Mouse (Mus musculus): ENCODE measurements around the gene Kif2a. TPM values are rescaled to one million over a fixed set of nuclear protein-coding genes. Genes with fewer than 3 reads are reported as not detected.
"Not testable (repeated sequence)": the region's sequence is repeated elsewhere in the genome, so short reads cannot be mapped to it uniquely, and the experiment has no call there.

Gene Kif2a
- polyA plus RNA-seq, 1 experiment from 2014 or later: 25.7 TPM

- H3K9ac ChIP-seq (replicated peaks; ENCODE audit: low read length): no peak overlapping the region
- H3K27me3 ChIP-seq (ENCODE audit: control insufficient read depth, insufficient read depth, low read length): no peaks in the 10 kb centered on the region
- no peaks in the 10 kb centered on the region for H3K4me1 ChIP-seq (ENCODE audit: control insufficient read depth, insufficient read depth, low read length)
- H3K27ac ChIP-seq (replicated peaks; ENCODE audit: low read depth, low read length): no peak overlapping the region
- H3K4me2 ChIP-seq (ENCODE audit: low read depth, low read length): no peak overlapping the region
- H3K36me3 ChIP-seq (replicated peaks; ENCODE audit: control insufficient read depth, insufficient read depth, low read depth, low read length): no peaks in the 10 kb centered on the region
- H3K4me3 ChIP-seq (ENCODE audit: low read depth, low read length): peak overlapping the region; percentile 21; the same call in 1 of the 2 replicates
- DNase-seq (ENCODE audit: low spot score) (peak; percentile 77), ATAC-seq (replicated peaks; ENCODE audit: insufficient number of reproducible peaks, low FRiP score, low TSS enrichment, low read depth) (no peak)
- no peaks in the 10 kb centered on the region for H3K9me3 ChIP-seq (replicated peaks; ENCODE audit: control insufficient read depth, low read length)
- WGBS: 18% methylated on average over 7 of the region's 7 CpGs
Observed at GRCm38 (mm10) chr13:106941211-106941976, 80.5 kb downstream of the Kif2a start.

- DNase-seq (ENCODE audit: low spot score): no peak
- 26% methylated on average over 7 of the region's 7 CpGs for WGBS
- H3K4me2 ChIP-seq (ENCODE audit: low read depth, low read length): peak overlapping the region; percentile 29
- no peak overlapping the region for H3K27ac ChIP-seq (replicated peaks; ENCODE audit: low read depth, low read length)
- ATAC-seq (replicated peaks; ENCODE audit: insufficient number of reproducible peaks, low FRiP score, low TSS enrichment, low read depth): peak; percentile 7; the same call in 1 of the 2 replicates
- H3K4me1 ChIP-seq (ENCODE audit: control insufficient read depth, insufficient read depth, low read length): no peaks in the 10 kb centered on the region
- H3K9me3 ChIP-seq (replicated peaks; ENCODE audit: control insufficient read depth, low read length): no peaks in the 10 kb centered on the region
- H3K27me3 ChIP-seq (ENCODE audit: control insufficient read depth, insufficient read depth, low read length): no peaks in the 10 kb centered on the region
- peak overlapping the region; percentile 97 for H3K4me3 ChIP-seq (ENCODE audit: low read depth, low read length)
- H3K36me3 ChIP-seq (replicated peaks; ENCODE audit: control insufficient read depth, insufficient read depth, low read depth, low read length): no peaks in the 10 kb centered on the region
- H3K9ac ChIP-seq (replicated peaks; ENCODE audit: low read length): peak overlapping the region; percentile 91; the same call in 1 of the 2 replicates
Observed at GRCm38 (mm10) chr13:106937138-106937472, 84.8 kb downstream of the Kif2a start.

- WGBS: under 1% methylated on average over 84 of the region's 84 CpGs
- peak; percentile 98 for ATAC-seq (replicated peaks; ENCODE audit: insufficient number of reproducible peaks, low FRiP score, low TSS enrichment, low read depth)
- no peaks in the 10 kb centered on the region for H3K4me1 ChIP-seq (ENCODE audit: control insufficient read depth, insufficient read depth, low read length)
Observed at GRCm38 (mm10) chr13:106936256-106937137, 85.4 kb downstream of the Kif2a start, which contains the start of gene Ipo11. Gene Ipo11 (minus strand): TSS chr13:106936958.

GRCm38 (mm10) chr13:106935871-106936255 lies 86.1 kb downstream of the Kif2a start:
- DNase-seq (ENCODE audit: low spot score) (no peak), ATAC-seq (replicated peaks; ENCODE audit: insufficient number of reproducible peaks, low FRiP score, low TSS enrichment, low read depth) (no peak)
- Histone ChIP-seq H3K9me3 (replicated peaks; ENCODE audit: control insufficient read depth, low read length) (no peaks in the 10 kb centered on the region), H3K4me1 (ENCODE audit: control insufficient read depth, insufficient read depth, low read length) (no peaks in the 10 kb centered on the region), H3K4me2 (ENCODE audit: low read depth, low read length) (peak overlapping the region; percentile 14), H3K27me3 (ENCODE audit: control insufficient read depth, insufficient read depth, low read length) (no peaks in the 10 kb centered on the region), H3K4me3 (ENCODE audit: low read depth, low read length) (peak overlapping the region; percentile 97), H3K36me3 (replicated peaks; ENCODE audit: control insufficient read depth, insufficient read depth, low read depth, low read length) (no peaks in the 10 kb centered on the region), H3K9ac (replicated peaks; ENCODE audit: low read length) (peak overlapping the region; percentile 91), H3K27ac (replicated peaks; ENCODE audit: low read depth, low read length) (no peak overlapping the region)
- WGBS: 6% methylated on average over 9 of the region's 9 CpGs

More at GRCm38 (mm10) chr13:106936256-106937137, 85.4 kb downstream of the Kif2a start, which contains the start of gene Ipo11:
- peak; percentile 99 for DNase-seq (ENCODE audit: low spot score)
- Histone ChIP-seq H3K27me3 (ENCODE audit: control insufficient read depth, insufficient read depth, low read length) (no peaks in the 10 kb centered on the region), H3K9ac (replicated peaks; ENCODE audit: low read length) (peak within 1 kb of the TSS; percentile 91), H3K4me2 (ENCODE audit: low read depth, low read length) (peak within 1 kb of the TSS; percentile 29), H3K36me3 (replicated peaks; ENCODE audit: control insufficient read depth, insufficient read depth, low read depth, low read length) (no peaks in the 10 kb centered on the region), H3K27ac (replicated peaks; ENCODE audit: low read depth, low read length) (peak within 1 kb of the TSS; percentile 57), H3K4me3 (ENCODE audit: low read depth, low read length) (peak within 1 kb of the TSS; percentile 97), H3K9me3 (replicated peaks; ENCODE audit: control insufficient read depth, low read length) (no peaks in the 10 kb centered on the region)

GRCm38 (mm10) chr13:106929201-106929600 lies 92.7 kb downstream of the Kif2a start:
- Histone ChIP-seq H3K4me3 (ENCODE audit: low read depth, low read length) (no peak overlapping the region), H3K9me3 (replicated peaks; ENCODE audit: control insufficient read depth, low read length) (no peaks in the 10 kb centered on the region), H3K27me3 (ENCODE audit: control insufficient read depth, insufficient read depth, low read length) (no peaks in the 10 kb centered on the region), H3K4me2 (ENCODE audit: low read depth, low read length) (no peak overlapping the region), H3K36me3 (replicated peaks; ENCODE audit: control insufficient read depth, insufficient read depth, low read depth, low read length) (no peaks in the 10 kb centered on the region; the same call in 1 of the 2 replicates), H3K4me1 (ENCODE audit: control insufficient read depth, insufficient read depth, low read length) (no peaks in the 10 kb centered on the region), H3K9ac (replicated peaks; ENCODE audit: low read length) (no peak overlapping the region), H3K27ac (replicated peaks; ENCODE audit: low read depth, low read length) (no peak overlapping the region)
- ATAC-seq (replicated peaks; ENCODE audit: insufficient number of reproducible peaks, low FRiP score, low TSS enrichment, low read depth): no peak
- DNase-seq (ENCODE audit: low spot score): no peak
- 95% methylated on average over 2 of the region's 2 CpGs for WGBS

GRCm38 (mm10) chr13:106928296-106928695 lies 93.6 kb downstream of the Kif2a start:
- no peak overlapping the region for H3K4me2 ChIP-seq (ENCODE audit: low read depth, low read length)
- H3K27me3 ChIP-seq (ENCODE audit: control insufficient read depth, insufficient read depth, low read length): no peaks in the 10 kb centered on the region
- H3K4me1 ChIP-seq (ENCODE audit: control insufficient read depth, insufficient read depth, low read length): no peaks in the 10 kb centered on the region
- 98% methylated on average over 4 of the region's 4 CpGs for WGBS
- no peaks in the 10 kb centered on the region; the same call in 1 of the 2 replicates for H3K36me3 ChIP-seq (replicated peaks; ENCODE audit: control insufficient read depth, insufficient read depth, low read depth, low read length)
- no peak overlapping the region for H3K9ac ChIP-seq (replicated peaks; ENCODE audit: low read length)
- no peak overlapping the region for H3K4me3 ChIP-seq (ENCODE audit: low read depth, low read length)
- ATAC-seq (replicated peaks; ENCODE audit: insufficient number of reproducible peaks, low FRiP score, low TSS enrichment, low read depth): no peak
- H3K9me3 ChIP-seq (replicated peaks; ENCODE audit: control insufficient read depth, low read length): no peaks in the 10 kb centered on the region
- no peak overlapping the region for H3K27ac ChIP-seq (replicated peaks; ENCODE audit: low read depth, low read length)
- DNase-seq (ENCODE audit: low spot score): no peak

GRCm38 (mm10) chr13:106925921-106926320 lies 96.0 kb downstream of the Kif2a start:
- WGBS: 90% methylated on average over 3 of the region's 3 CpGs

More at GRCm38 (mm10) chr13:106925921-106926320, 96.0 kb downstream of the Kif2a start:
- not testable (repeated sequence) for H3K4me3 ChIP-seq (ENCODE audit: low read depth, low read length); H3K4me1 ChIP-seq (ENCODE audit: control insufficient read depth, insufficient read depth, low read length); H3K27ac ChIP-seq (replicated peaks; ENCODE audit: low read depth, low read length); H3K4me2 ChIP-seq (ENCODE audit: low read depth, low read length); H3K9me3 ChIP-seq (replicated peaks; ENCODE audit: control insufficient read depth, low read length); H3K9ac ChIP-seq (replicated peaks; ENCODE audit: low read length); H3K36me3 ChIP-seq (replicated peaks; ENCODE audit: control insufficient read depth, insufficient read depth, low read depth, low read length); H3K27me3 ChIP-seq (ENCODE audit: control insufficient read depth, insufficient read depth, low read length); DNase-seq (ENCODE audit: low spot score); ATAC-seq (replicated peaks; ENCODE audit: insufficient number of reproducible peaks, low FRiP score, low TSS enrichment, low read depth)

Data from embryonic facial prominence, embryonic 11.5 days (tissue).